Mouse (Mus musculus) cerebral cortex, adult 2 months (tissue): ENCODE measurements around the gene Fam89b.

Experiments
- WGBS: fragments of 180-500 bp; shearing (Covaris S2); methylation state at CpG from one replicate; pipeline ENCODE4 v1.1.7; 2018; 5-methylcytosine and 5-hydroxymethylcytosine counted together

Gene Fam89b

DNA sequence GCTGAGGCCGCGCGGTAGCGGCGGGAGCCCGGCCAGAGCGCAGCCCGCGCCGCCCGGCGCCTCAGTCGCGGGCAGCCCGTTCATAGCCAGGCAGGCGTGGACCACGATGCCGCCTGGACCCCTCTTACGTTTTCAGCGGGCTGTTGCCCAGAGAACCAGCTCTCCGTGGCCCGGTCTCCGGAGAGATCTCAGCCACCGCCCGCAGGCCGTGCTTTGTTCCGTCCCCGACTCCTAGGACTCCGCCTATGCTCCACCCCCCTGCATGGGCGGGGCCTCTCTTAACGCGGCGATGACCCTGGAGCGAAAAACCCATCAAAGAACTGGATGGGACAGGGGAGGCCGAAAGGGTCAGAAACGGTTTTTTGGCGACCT is at the start of gene Fam89b:
TSS of gene Fam89b (minus strand) at position 210 of the 372 bp plus-strand sequence.
- under 1% methylated on average over 37 of the region's 37 CpGs for WGBS

DNA sequence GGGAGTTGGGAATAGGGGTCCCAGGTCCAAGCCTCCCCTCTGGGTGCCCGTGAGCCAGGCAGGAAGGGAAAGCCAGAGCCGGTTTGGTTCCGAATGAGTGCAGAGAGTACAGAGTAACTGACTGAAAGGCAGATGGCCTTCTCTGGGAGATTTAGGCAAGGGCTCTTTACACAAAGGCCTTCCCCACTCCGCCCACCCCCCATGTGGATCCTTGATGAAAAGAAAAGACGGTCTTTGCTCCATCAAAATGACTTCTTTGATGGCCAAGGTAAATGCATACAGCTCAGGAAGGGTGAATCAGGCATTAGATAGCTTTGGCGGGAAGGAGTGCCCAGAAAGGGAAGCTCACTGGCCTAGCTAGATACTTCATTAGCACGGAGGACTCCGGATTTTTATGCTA is 48.9 kb upstream of the Fam89b start:
- WGBS: 80% methylated on average over 8 of the region's 8 CpGs

DNA sequence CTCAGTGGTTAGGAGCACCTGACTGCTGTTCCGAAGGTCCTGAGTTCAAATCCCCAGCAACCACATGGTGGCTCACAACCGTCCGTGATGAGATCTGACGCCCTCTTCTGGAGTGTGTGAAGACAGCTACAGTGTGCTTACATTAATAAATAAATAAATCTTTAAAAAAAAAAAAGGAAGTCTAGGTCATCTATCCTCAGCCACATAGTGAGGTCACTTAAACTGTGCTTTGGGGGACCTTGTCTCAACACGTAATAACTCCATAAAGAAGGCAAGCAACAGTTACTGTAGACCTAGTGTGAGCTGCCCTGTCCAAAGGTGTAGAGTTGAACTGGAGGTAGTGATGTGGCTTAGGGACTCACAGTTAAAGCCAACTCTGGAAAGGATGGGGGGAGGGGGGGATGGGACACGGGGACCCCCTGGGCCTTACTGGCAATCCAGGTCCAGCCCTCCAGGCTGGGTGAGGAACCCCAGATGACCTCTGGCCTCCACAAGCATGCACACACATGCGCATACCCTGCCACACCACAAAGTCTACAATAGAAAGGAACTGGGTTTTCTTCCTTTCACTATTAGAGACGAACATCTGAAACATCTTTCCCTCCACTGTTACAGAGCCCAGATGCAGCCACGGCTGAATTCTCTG is 48.1 kb upstream of the Fam89b start:
- 84% methylated on average over 9 of the region's 9 CpGs for WGBS

DNA sequence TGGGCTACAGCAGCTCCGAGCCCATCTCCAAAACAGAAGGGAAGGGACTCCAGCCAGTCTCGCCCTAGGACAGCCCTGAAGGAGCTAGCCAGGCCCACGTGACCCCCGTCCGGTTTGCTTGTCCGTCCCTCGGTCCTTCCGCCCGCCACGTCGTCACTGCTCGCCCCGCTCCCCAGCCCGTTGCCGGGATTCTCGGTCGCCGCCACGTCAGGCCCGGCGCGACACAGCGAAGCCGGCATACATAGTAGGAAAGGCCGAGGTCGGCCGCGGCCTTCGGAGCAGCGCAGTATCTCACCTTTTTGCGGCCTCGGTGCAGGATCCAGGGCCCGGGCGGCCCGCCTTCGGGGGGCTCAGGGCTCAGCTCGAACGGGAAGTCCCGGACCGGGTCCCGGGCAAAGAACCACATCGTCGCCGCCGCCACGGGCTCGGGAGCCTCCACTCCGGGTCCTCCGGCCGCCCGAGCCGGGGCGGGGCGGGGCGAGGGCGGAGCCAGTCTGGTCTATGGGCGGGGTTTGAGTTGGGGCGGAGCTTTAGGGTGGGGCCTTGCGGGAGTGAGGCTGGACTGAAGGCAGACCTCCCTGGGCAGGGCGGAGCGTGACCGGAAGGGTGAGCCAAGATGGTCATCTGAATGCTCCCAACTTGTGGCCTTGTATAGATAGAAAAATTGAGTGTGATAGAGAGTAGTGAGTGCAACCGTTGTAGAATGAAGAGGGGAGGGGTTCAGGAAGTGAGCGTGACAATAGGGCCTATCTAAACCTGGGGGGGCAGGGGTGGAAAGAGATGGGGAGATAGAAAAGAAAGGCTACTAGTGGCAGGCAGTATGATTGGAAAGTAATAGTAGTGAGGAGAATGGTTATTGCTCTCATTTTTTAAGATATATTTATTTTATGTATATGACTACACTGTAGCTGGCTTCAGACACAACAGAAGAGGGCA is 41.7 kb upstream of the Fam89b start, which contains the start of gene Scyl1:
TSS of gene Scyl1 (minus strand) at position 495 of the 936 bp plus-strand sequence.
- under 1% methylated on average over 64 of the region's 64 CpGs for WGBS

DNA sequence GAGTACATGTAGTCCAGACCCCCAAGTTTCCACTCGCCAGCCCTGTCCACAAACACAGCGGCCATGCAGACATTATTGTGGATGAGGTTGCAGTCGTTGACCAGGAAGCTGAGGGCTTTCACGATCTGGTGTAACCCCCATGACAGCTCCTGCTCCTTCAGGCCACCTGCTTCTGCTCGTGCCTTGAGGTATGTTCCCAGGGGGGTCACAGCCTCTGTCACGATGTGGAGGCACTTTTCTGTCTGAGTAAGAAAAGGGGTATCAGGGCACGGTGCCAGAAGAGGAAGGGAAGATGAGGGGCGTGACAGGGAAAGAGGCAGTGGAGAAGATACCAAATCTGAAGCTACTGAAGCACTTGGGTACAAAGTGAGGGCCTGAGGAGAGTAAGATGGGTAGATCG is 40.9 kb upstream of the Fam89b start:
- WGBS: 28% methylated on average over 9 of the region's 9 CpGs

DNA sequence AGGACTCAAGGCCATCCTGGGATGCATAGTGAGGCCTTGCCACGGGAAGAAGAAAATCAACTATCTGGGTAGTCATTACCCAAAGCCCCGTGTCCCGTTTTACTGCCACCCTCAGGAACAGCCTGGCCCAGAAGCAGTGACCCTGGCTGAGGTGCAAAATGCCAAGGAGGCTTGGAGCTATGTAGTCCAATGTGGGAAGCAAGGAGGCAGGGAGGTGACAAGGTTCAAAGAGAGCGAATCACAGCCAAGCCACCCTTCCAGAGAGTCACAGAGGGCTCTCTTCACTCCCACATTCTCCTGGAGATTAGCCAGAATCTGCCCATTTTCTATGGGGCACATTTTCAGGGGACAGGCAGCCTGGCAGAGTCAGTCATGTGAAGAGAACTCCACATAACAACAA is 37.8 kb upstream of the Fam89b start:
- 75% methylated on average over 4 of the region's 4 CpGs for WGBS

DNA sequence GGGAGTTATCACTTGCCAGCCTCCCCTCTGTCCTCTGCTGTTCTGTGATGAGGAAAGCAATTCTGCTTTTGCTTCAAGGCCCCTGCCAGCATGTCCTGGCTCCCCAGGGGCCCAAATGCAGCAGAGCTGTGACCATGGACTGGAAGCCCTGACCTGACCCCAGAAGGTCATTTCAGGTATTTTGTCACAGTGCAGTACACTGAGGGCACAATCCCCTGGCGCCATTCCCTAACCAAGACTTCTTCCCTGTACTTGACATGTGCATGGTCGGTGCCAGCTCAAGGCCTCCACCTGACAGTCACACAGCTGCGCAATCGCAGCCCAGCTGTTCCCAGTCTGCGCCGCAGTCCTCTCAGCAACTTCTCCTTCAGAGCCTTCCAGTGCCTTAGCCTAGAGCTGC is 33.7 kb upstream of the Fam89b start:
- 91% methylated on average over 6 of the region's 6 CpGs for WGBS

DNA sequence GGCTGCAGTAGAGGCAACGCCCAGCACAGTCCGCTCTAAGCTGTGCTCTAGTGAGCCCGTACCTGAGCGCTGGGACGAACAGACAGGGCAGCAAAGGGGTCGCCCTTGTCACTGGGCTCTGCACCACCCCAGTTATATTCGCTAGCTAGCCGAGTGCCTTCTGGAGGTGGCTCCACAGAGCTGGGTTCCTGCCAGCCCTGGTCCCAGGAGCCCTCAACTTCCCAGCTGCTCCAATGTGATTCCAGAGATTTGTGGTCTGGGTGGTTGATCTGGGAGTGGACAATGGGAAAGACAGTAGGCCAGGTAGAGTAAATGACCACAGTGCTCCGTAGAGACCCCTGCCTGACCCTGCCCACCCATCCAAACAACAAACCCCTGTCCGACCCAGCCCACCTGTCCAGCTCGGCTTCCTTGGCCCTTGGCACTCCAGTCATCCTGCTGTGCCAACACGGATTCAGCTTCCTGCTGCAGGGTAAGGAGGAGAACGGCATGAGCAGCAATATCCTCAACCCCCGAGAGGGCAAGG is 29.5 kb upstream of the Fam89b start:
- WGBS: 88% methylated on average over 14 of the region's 14 CpGs

DNA sequence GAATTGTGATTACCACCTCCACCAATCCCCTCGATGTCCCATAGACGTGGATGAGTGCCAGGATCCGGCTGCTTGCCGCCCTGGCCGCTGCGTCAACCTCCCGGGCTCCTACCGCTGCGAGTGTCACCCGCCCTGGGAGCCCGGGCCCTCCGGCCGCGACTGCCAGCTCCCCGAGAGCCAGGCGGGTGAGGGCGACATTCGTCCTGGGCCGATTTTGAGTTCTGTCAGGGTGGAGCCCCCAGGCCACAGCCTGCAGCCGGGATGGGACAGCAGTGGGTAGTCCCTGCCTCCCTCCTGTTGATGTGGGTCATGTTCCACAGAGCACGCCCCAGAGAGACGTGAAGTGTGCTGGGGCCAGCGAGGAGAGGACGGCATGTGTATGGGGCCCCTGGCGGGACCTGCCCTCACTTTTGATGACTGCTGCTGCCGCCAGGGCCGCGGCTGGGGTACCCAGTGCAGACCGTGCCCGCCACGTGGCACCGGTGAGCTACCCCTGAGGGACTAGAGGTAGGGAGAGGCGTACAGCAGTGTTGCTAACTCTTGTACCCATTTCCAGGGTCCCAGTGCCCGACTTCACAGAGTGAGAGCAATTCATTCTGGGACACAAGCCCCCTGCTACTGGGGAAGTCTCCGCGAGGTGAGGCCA is 27.7 kb upstream of the Fam89b start:
- 30% methylated on average over 36 of the region's 36 CpGs for WGBS

DNA sequence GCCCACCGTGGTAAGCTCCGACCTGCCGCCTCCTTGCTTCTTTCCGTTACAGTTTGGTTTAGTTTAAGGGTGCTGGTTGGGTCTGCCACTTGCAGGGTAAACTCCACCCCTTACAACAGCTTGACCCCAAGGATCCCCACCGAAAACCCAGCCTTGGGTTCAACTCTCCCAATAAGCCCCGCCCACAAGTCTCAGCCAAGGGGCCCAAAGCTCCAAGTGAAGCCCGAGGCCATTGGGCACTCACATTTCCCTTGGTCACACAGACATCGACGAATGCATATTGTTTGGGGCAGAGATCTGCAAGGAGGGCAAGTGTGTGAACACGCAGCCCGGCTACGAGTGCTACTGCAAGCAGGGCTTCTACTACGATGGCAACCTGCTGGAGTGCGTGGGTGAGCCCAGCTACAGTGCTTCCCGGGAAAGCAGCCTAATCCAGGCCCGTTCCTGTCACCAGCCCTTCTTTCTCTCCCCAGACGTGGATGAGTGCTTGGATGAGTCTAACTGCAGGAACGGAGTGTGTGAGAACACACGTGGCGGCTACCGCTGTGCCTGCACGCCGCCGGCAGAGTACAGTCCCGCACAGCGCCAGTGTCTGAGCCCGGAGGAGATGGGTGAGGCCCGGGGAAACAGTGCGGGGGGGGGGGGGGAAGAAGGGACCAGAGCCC is 27.0 kb upstream of the Fam89b start:
- 22% methylated on average over 29 of the region's 29 CpGs for WGBS

DNA sequence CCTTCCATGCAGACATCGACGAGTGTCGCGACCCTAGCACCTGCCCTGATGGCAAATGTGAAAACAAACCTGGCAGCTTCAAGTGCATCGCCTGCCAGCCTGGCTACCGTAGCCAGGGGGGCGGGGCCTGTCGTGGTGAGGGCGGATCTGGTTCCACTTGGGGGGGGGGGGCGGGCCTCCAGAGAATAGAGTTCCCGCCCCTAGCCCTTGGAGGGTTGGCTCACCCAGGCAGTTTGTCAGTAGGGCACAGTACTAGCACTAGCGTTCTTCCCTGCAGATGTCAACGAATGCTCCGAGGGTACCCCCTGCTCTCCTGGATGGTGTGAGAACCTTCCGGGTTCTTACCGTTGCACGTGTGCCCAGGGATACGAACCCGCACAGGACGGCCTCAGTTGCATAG is 22.3 kb upstream of the Fam89b start:
- 29% methylated on average over 20 of the region's 20 CpGs for WGBS

DNA sequence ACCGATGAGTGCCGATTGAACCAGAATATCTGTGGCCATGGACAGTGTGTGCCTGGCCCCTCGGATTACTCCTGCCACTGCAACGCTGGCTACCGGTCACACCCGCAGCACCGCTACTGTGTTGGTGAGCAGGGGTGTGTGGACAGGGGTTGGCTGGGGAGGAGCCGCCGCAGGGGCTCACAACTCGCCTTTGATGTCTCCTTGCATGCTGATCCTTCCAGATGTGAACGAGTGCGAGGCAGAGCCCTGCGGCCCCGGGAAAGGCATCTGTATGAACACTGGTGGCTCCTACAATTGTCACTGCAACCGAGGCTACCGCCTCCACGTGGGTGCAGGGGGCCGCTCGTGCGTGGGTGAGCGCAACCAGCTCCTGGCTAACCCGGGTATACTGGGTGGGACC is 21.5 kb upstream of the Fam89b start:
- 49% methylated on average over 22 of the region's 22 CpGs for whole genome bisulfite sequencing

DNA sequence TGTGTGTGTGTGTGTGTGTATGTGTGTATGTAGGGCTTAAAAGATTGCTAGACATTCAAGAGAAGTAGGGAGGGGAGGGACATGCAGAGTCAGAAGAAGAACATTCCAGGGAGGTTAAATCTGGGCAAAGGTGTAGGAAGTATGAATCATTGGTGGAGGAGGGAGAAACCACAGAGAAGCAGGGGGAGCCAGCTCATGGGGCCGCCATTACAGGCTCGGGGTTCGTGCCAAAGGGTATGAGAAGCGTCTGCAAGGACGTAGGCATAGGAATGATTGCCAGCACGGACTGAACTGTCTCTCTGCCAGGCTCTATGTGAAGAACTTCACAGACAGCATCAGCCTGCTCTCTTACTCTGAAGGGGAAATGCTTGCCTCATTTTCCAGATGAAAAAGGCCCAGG is 20.0 kb upstream of the Fam89b start:
- WGBS: 47% methylated on average over 6 of the region's 6 CpGs

DNA sequence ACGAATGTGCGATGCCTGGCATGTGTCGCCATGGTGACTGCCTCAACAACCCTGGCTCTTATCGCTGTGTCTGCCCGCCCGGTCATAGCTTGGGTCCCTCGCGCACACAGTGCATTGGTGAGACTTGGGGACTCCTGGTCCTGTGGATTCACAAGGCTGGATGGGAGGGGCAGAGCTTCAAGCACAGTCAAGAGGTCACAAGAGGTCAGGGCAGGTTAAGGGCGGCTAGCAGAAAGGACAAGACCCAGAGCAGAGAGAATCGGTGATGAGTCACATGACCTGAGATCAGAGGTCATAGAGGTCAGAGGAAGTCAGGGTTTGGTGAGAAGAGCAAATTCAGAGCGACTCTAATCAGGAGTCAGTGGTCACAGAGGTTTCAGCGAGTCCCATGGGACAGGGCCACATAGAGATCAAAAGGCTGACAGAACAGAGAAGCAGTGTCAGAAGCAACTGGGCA is 17.5 kb upstream of the Fam89b start:
- 57% methylated on average over 12 of the region's 12 CpGs for WGBS

DNA sequence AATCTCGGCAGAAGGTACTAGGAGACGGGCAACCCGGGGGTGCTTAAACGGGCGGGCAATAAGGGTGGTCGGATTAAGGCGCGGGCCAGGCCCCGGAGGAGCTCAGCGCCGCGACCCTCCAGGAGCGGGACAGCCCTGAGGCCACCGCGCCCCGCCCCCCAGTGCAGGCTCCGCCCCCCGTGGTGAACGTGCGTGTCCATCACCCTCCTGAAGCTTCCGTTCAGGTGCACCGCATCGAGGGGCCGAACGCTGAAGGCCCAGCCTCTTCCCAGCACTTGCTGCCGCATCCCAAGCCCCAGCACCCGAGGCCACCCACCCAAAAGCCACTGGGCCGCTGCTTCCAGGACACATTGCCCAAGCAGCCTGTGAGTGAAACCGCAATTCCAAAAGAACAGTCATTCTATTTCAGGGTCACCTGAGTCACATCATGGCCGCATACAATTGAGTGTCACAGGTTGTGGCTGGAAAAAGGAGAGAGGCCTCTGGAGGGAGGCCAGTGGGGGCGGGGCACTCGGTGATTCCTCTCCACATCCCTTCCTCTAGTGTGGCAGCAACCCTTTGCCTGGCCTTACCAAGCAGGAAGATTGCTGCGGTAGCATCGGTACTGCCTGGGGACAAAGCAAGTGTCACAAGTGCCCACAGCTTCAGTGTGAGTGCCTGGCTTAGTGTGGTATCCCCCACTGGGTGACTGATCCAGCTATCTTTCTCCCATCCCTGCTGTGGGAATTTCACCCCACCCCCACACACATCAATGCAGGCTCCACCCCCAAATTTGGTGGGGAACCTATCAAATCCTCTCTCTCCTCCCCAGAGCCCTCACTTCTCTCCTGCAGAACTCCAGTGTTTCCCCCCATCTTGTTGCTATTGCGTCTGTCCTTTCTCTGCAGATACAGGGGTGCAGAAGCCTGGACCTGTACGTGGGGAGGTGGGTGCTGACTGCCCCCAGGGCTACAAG is 16.6 kb upstream of the Fam89b start:
- WGBS: 24% methylated on average over 36 of the region's 36 CpGs

DNA sequence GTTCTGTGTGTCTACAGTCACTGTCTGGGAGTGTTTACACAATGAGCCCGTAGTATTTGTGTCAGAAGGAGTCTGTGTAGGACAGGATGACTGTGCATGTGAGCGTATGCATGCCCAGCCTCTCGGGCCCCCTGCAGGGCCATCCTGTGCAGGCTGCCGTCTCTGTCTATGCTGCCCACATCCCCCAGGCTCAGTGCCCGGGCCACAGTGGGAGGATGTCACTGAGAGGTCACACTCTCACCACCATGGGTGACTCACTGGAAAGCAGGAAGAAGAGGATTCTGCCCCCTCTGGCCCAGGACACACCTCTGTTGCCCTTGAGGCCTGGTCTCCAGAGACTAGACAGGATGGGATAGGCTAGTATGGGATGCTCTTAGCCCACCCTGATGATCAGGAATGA is 14.1 kb upstream of the Fam89b start:
- 59% methylated on average over 5 of the region's 5 CpGs for WGBS

DNA sequence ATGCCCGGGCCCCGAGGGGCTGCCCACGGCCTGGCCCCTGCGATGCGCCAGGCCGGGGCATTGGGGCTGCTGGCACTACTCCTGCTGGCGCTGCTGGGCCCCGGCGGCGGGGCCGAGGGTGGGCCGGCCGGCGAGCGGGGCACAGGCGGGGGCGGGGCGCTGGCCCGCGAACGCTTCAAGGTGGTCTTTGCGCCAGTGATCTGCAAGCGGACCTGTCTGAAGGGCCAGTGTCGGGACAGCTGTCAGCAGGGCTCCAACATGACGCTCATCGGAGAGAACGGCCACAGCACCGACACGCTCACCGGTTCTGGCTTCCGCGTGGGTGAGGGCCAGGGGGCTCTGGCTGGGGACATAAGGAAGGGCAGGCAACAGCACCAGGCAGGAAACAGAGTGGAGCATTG is 12.8 kb upstream of the Fam89b start:
- WGBS: 10% methylated on average over 32 of the region's 32 CpGs

DNA sequence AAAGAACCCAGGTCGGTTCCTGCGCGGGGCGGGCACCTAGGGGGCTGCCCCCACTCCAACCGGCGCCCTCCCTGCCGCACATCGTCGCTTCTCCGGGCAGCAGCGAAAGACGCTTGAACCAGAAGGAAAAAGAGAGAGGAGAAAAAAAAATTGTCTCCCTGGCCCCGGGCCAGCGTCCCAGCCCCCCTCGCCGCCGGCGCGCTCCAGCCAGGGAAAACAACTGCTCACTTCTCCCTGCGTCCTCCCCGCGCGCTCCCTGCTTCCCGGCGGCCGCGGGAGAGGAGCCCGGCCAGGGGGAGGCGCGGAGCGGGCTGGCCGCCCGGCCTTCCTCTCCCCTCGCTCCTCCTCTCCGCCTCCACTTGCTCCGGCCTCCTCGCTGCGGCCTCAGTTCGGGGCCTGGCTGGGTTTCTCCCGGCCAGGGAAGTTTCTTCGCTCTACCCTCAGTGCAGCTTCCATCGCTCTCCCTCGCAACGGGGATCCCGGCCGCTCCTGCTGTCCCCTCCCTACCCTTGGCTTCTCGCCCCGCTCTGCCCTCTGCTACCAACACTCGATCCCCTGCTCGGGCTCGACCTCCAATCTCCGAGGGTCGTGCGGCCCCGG is 12.3 kb upstream of the Fam89b start:
- WGBS: 1% methylated on average over 55 of the region's 55 CpGs

DNA sequence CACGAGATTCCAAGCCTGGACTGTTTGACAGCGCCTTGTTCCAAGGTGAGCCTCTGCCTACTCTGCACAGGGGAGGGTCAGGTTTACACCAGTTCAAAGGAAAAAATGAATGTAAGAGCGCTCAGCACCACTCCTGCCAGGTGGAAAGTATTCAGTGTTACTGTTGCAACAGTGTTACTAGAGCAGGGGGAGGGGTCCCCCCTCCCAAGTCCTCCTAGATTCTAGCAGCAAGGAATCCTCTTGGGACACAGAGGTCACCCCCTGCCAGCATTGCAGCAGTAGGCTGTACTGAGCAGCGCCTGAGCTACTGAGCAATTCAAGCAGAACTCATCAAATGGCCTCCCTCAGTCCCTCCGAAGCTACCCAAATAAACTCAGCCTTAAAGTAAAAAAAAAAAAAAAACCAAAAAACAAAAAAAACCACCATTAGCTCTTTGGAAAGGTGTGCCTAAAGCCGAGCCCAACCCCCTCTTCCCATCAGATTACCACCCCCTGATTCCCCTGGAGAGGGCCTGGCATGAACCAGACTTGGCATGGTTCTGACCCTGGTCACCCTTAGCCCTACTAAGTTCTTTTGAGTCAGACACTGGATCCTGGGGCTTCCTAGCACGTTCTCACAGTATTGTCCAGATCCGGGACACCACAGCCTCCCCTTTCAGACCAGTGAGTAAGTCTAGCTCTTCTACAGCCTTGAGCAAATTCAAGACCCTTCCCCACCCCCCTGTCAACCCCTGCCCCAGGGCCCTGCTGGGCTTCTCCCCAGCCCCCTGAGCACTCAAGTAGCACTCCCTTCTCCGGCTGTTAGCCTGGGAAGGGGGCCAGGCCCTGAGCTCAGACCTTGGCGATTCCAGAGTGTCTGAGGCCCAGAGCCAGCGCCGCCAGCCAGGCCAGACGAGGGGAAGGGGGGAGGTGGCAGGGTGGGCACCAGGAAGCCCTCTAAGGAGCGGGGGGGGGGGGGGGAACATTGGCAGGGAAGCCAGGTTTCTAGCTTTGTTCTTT is 11.2 kb upstream of the Fam89b start, which contains the start of gene Ltbp3:
TSS of gene Ltbp3 (plus strand) at position 585 of the 998 bp plus-strand sequence.
- 45% methylated on average over 14 of the region's 14 CpGs for WGBS
